Mouse (Mus musculus) erythroblast, embryonic 14.5 days (primary cell): ENCODE data around the gene Creb1. TPM values are rescaled to one million over a fixed set of nuclear protein-coding genes. Genes with fewer than 3 reads are reported as not detected.
A peak's percentile ranks its signal among the peaks of the same experiment; 100 is the strongest.
"Not testable (repeated sequence)": the region's sequence is repeated elsewhere in the genome, so short reads cannot be mapped to it uniquely, and the experiment has no call there.

Experiments used
- H3K27me3 ChIP-seq: 2 replicates; pipeline ENCODE4 v1.6.1; 2012; ENCODE audit warnings: inconsistent platforms; ENCODE audit not compliant: control insufficient read depth
- H3K36me3 ChIP-seq: 2 replicates; pipeline ENCODE4 v1.6.1; 2012; ENCODE audit warnings: mild to moderate bottlenecking, inconsistent platforms; ENCODE audit not compliant: control insufficient read depth
- H3K4me1 ChIP-seq: 2 replicates; pipeline ENCODE4 v1.6.1; 2012; ENCODE audit warnings: inconsistent platforms; ENCODE audit not compliant: control insufficient read depth
- H3K4me3 ChIP-seq: replicated peaks from 2 replicates; pipeline ENCODE3; 2012; ENCODE audit warnings: moderate library complexity, mild to moderate bottlenecking, inconsistent platforms
- H3K9me3 ChIP-seq: 2 replicates; pipeline ENCODE4 v1.6.1; 2012; ENCODE audit warnings: low read length, inconsistent platforms, mixed read lengths; ENCODE audit not compliant: control insufficient read depth
- GATA1 ChIP-seq: IDR thresholded peaks from 2 replicates; pipeline ENCODE4 v1.6.1; 2012; ENCODE audit warnings: low read length, inconsistent platforms, mixed read lengths
- TAL1 ChIP-seq: IDR thresholded peaks from 3 replicates; pipeline ENCODE4 v1.6.1; 2012; ENCODE audit warnings: low read length, inconsistent platforms, mixed read lengths
- polyA plus RNA-seq: library from polyadenylated mRNA; stranded (reverse); fragments of >175 nt; gene quantifications from 2 replicates; pipeline ENCODE4 v1.2.3, GENCODE M21; 2012

The Creb1 gene
- polyA plus RNA-seq, 1 experiment, result 0.32 TPM

GRCm38 (mm10) chr1:64623558-64624435, 91.4 kb downstream of the Creb1 start:
- no peak overlapping the region for H3K4me3 ChIP-seq
- no peaks in the 10 kb centered on the region for H3K9me3 ChIP-seq
- TF ChIP-seq GATA1 (no peak), TAL1 (no peak)
- H3K36me3 ChIP-seq, result no peaks in the 10 kb centered on the region
- H3K4me1 ChIP-seq, result peaks cover 2% of the 10 kb centered on the region; the same call in 1 of the 2 replicates
- H3K27me3 ChIP-seq, result no peaks in the 10 kb centered on the region; the same call in none of the 2 replicates

DNA sequence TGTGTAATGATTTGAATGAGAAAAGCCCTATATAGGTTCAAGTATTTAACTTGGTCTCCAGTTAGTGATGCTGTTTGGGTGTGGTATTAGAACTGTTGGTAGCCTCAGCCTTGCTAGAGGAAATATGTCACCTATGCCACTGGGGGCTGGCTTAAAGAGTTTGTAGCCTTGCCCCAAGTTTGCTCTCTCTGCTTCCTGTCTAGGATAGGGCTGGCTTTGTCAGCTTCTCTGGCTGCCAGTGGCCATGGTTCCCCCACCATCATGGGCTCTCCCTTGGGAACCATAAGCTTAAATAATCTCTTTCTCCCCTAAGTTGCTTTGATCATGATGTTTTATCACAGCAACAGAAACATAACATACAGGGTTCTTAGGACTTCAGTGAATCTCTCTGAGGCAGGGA, 92.8 kb downstream of the Creb1 start:
- H3K9me3 ChIP-seq, result no peaks in the 10 kb centered on the region
- no peak for TF ChIP-seq GATA1
- TF ChIP-seq TAL1, result no peak
- no peak overlapping the region for H3K4me3 ChIP-seq
- H3K4me1 ChIP-seq, result no peaks in the 10 kb centered on the region
- no peaks in the 10 kb centered on the region for H3K36me3 ChIP-seq
- H3K27me3 ChIP-seq, result no peaks in the 10 kb centered on the region; the same call in none of the 2 replicates

DNA sequence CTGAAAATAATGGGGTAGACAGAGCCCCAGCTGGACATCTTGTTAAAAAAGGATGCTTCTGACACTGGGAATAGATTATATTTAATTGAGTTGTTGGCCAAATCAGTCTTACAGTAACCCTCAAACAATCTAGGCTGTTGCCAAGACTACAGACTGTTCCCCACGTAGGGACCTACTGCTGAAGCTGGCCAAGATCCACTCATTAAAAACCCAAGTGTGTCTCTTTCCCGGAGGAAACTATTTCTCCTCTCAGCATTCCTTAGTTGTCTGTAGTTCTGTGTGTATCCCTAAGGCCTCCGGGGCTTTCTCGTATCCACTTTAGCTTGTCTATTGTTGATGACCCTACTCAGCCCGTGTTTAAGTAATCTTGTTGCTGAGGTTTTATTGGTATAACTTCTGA, 99.1 kb downstream of the Creb1 start:
- peaks cover 17% of the 10 kb centered on the region for H3K27me3 ChIP-seq
- no peaks in the 10 kb centered on the region for H3K36me3 ChIP-seq
- H3K9me3 ChIP-seq, result peaks cover 2% of the 10 kb centered on the region; the same call in 1 of the 2 replicates
- no peak overlapping the region for H3K4me3 ChIP-seq
- peaks cover 9% of the 10 kb centered on the region for H3K4me1 ChIP-seq
- TF ChIP-seq GATA1, result no peak
- TF ChIP-seq TAL1, result no peak

- H3K27me3 ChIP-seq, result peaks cover 17% of the 10 kb centered on the region
- TF ChIP-seq TAL1 (no peak), GATA1 (no peak)
- no peak overlapping the region for H3K4me3 ChIP-seq
- H3K9me3 ChIP-seq, result peaks cover 2% of the 10 kb centered on the region; the same call in 1 of the 2 replicates
- H3K36me3 ChIP-seq, result no peaks in the 10 kb centered on the region
- peaks cover 14% of the 10 kb centered on the region for H3K4me1 ChIP-seq
These were observed 100.8 kb downstream of the Creb1 start for GRCm38 (mm10) chr1:64633237-64633636.

GRCm38 (mm10) chr1:64635624-64636023, 103.2 kb downstream of the Creb1 start:
- Histone ChIP-seq H3K4me1 (peaks cover 34% of the 10 kb centered on the region), H3K4me3 (no peak overlapping the region), H3K36me3 (no peaks in the 10 kb centered on the region), H3K27me3 (peaks cover 17% of the 10 kb centered on the region), H3K9me3 (peaks cover 2% of the 10 kb centered on the region; the same call in 1 of the 2 replicates)
- TF ChIP-seq TAL1 (no peak), GATA1 (no peak)

DNA sequence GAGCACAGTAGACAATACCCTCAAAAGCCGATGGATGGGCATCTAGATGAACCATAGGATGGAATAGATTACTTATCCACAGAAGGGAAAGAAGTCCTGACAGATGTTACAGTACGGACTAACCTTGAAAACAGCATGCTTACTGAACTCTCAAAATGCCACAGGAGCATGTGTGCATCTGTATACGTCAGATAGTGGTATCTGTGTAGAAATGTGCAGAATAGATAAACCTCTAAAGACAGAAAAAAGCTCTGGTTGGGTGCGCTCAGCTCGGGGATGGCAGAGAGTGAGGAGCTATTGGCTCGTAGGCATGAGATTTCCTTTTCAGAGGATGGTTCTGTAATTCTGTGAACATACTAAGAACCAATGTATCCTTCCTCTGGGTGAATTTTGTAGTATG, 106.8 kb downstream of the Creb1 start:
- Histone ChIP-seq H3K36me3 (no peaks in the 10 kb centered on the region), H3K4me1 (peaks cover 38% of the 10 kb centered on the region), H3K4me3 (peak overlapping the region; percentile 8), H3K27me3 (peaks cover 3% of the 10 kb centered on the region; the same call in 1 of the 2 replicates), H3K9me3 (no peaks in the 10 kb centered on the region)
- TF ChIP-seq GATA1 (peak; percentile 83), TAL1 (peak; percentile 79)

GRCm38 (mm10) chr1:64641069-64641468, 108.6 kb downstream of the Creb1 start:
- no peak for TF ChIP-seq GATA1
- no peak for TF ChIP-seq TAL1
- H3K9me3 ChIP-seq, result no peaks in the 10 kb centered on the region
- H3K27me3 ChIP-seq, result no peaks in the 10 kb centered on the region
- H3K4me3 ChIP-seq, result no peak overlapping the region
- H3K36me3 ChIP-seq, result no peaks in the 10 kb centered on the region
- H3K4me1 ChIP-seq, result peaks cover 36% of the 10 kb centered on the region

- H3K9me3 ChIP-seq, H3K27me3 ChIP-seq, H3K36me3 ChIP-seq, H3K4me3 ChIP-seq: not testable (repeated sequence)
- H3K4me1 ChIP-seq, result peaks cover 34% of the 10 kb centered on the region
These were observed 110.1 kb downstream of the Creb1 start for GRCm38 (mm10) chr1:64642541-64642940.

- no peak overlapping the region for H3K4me3 ChIP-seq
- H3K36me3 ChIP-seq, result no peaks in the 10 kb centered on the region
- no peaks in the 10 kb centered on the region for H3K27me3 ChIP-seq
- H3K9me3 ChIP-seq, result no peaks in the 10 kb centered on the region
- TF ChIP-seq TAL1 (no peak), GATA1 (no peak)
- H3K4me1 ChIP-seq, result peaks cover 17% of the 10 kb centered on the region
These were observed 112.1 kb downstream of the Creb1 start for GRCm38 (mm10) chr1:64644513-64644912.
